Mouse (Mus musculus): ENCODE results near the gene Zbp1.
A peak's percentile ranks its signal among the peaks of the same experiment; 100 is the strongest.

Zbp1 gene

GRCm38 (mm10) chr2:173218416-173219141, at the start of gene Zbp1:
Gene Zbp1, minus strand, starts transcription at chr2:173218923.
- DNase-seq, result no peak

GRCm38 (mm10) chr2:173267562-173267961, 48.8 kb upstream of the Zbp1 start:
- DNase-seq, result peak in 1 of 2 experiments; percentile 2

- DNase-seq, result peak in 1 of 2 experiments; percentile 3
Measured at GRCm38 (mm10) chr2:173266349-173267112, 47.8 kb upstream of the Zbp1 start.

- DNase-seq, result no peak
Measured at GRCm38 (mm10) chr2:173265468-173266265, 46.9 kb upstream of the Zbp1 start.

- DNase-seq, result peak; percentile 86 to 90
Measured at GRCm38 (mm10) chr2:173264467-173265128, 45.9 kb upstream of the Zbp1 start.

GRCm38 (mm10) chr2:173263636-173264330, 45.1 kb upstream of the Zbp1 start:
- no peak for DNase-seq

- DNase-seq, result peak; percentile 81 to 90
Measured at GRCm38 (mm10) chr2:173261497-173261896, 42.8 kb upstream of the Zbp1 start.

- DNase-seq, result no peak
Measured at GRCm38 (mm10) chr2:173258459-173259091, 39.9 kb upstream of the Zbp1 start.

GRCm38 (mm10) chr2:173257610-173258009, 38.9 kb upstream of the Zbp1 start:
- peak; percentile 92 to 96 for DNase-seq

- DNase-seq, result no peak
Measured at GRCm38 (mm10) chr2:173256552-173256949, 37.8 kb upstream of the Zbp1 start.

GRCm38 (mm10) chr2:173255810-173256551, 37.3 kb upstream of the Zbp1 start:
- peak in 1 of 2 experiments; percentile 36 for DNase-seq

GRCm38 (mm10) chr2:173253761-173254662, 35.3 kb upstream of the Zbp1 start:
- no peak for DNase-seq

- DNase-seq, result peak in 1 of 2 experiments; percentile 51
Measured at GRCm38 (mm10) chr2:173251675-173252074, 33.0 kb upstream of the Zbp1 start.

GRCm38 (mm10) chr2:173251133-173251532, 32.4 kb upstream of the Zbp1 start:
- peak; percentile 58 to 64 for DNase-seq

- no peak for DNase-seq
Measured at GRCm38 (mm10) chr2:173250411-173250810, 31.7 kb upstream of the Zbp1 start.

- no peak for DNase-seq
Measured at GRCm38 (mm10) chr2:173249965-173250364, 31.2 kb upstream of the Zbp1 start.

GRCm38 (mm10) chr2:173249386-173249785, 30.7 kb upstream of the Zbp1 start:
- DNase-seq, result peak; percentile 48 to 68

GRCm38 (mm10) chr2:173248822-173249221, 30.1 kb upstream of the Zbp1 start:
- DNase-seq, result no peak

- no peak for DNase-seq
Measured at GRCm38 (mm10) chr2:173247911-173248310, 29.2 kb upstream of the Zbp1 start.

- DNase-seq, result no peak
Measured at GRCm38 (mm10) chr2:173247197-173247596, 28.5 kb upstream of the Zbp1 start.
